Mouse (Mus musculus) MEL (cell line): ENCODE results near the gene Klrb1a.
A peak's percentile ranks its signal among the peaks of the same experiment; 100 is the strongest.

Source experiments
- CTCF ChIP-seq, 3 experiments: IDR thresholded peaks in 2 of 3; conservative IDR thresholded peaks in 1 of 3; 2 replicates each; pipeline ENCODE4 v1.5.1; 2011 to 2012; ENCODE audit warnings: low read length in 3 of 3, low read depth in 2 of 3, mild to moderate bottlenecking in 2 of 3, improper control_type of control experiment in 1 of 3, inconsistent platforms in 1 of 3, mixed read lengths in 1 of 3, moderate library complexity in 1 of 3; ENCODE audit not compliant: control insufficient read depth in 1 of 3, insufficient read depth in 1 of 3, poor library complexity in 1 of 3, severe bottlenecking in 1 of 3
- GATA1 ChIP-seq: IDR thresholded peaks from 2 replicates; pipeline ENCODE4 v1.6.1; 2011; ENCODE audit warnings: low read depth, low read length, improper control_type of control experiment
- POLR2AphosphoS5 ChIP-seq: IDR thresholded peaks from 2 replicates; pipeline ENCODE4 v1.6.1; 2012; ENCODE audit warnings: low read depth, borderline replicate concordance, mild to moderate bottlenecking, inconsistent platforms, low read length, moderate library complexity, mixed read lengths
- RAD21 ChIP-seq: IDR thresholded peaks from 2 replicates; pipeline ENCODE4 v1.6.1; 2011; ENCODE audit warnings: mild to moderate bottlenecking, low read depth, low read length, improper control_type of control experiment
- ZNF384 ChIP-seq: IDR thresholded peaks from 2 replicates; pipeline ENCODE4 v1.6.1; 2012; ENCODE audit warnings: low read depth, mild to moderate bottlenecking, inconsistent platforms, low read length, improper control_type of control experiment

DNA sequence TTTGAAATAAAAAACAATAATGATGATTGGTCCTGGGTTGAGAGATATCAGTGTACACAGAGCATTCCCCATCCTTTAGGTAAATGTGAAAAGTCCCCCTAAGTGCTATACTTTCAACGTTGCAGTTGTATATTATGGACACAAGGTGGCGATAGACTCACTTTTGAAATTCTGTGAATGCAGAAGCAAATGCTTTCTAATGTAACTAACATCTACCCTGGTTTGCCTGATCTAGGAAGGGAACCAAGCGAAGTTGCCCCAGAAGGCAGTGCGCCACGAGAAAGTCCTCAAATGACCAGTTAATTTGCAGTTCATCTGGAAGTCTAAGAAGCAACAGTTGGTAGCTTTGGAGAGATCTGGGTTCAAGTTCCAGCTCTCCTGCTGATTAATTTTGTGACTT is 18.8 kb downstream of the Klrb1a start:
- TF ChIP-seq CTCF (IDR thresholded peaks at IDR 0.05 in 2 of 3, conservative IDR thresholded peaks at IDR 0.05 in 1 of 3; ENCODE audit: control insufficient read depth in 1 of 3, insufficient read depth in 1 of 3, low read depth in 2 of 3, low read length in 3 of 3, poor library complexity in 1 of 3, severe bottlenecking in 1 of 3) (peak in 2 of 3 experiments; percentile 62 to 74; a peak in 4 of 6 replicates), RAD21 (peak; percentile 67), GATA1 (no peak), POLR2AphosphoS5 (no peak), ZNF384 (no peak)
